Mouse (Mus musculus): ENCODE results near the gene Tmcc3. TPM values are rescaled to one million over a fixed set of nuclear protein-coding genes. Genes with fewer than 3 reads are reported as not detected.
"Not testable (repeated sequence)": the region's sequence is repeated elsewhere in the genome, so short reads cannot be mapped to it uniquely, and the experiment has no call there.

Gene Tmcc3
- total RNA-seq, 2 experiments from 2014 or later: 30.9 to 34.0 TPM

- DNase-seq: no peak
- intact Hi-C loops (cut with DNase I): no loop called here
Measured at GRCm38 (mm10) chr10:94565410-94566221, 253.9 kb downstream of the Tmcc3 start.

GRCm38 (mm10) chr10:94566222-94566868, 254.6 kb downstream of the Tmcc3 start:
- no peak for DNase-seq

GRCm38 (mm10) chr10:94567251-94567650, 255.5 kb downstream of the Tmcc3 start:
- DNase-seq: no peak
- intact Hi-C loops (cut with DNase I): no loop called here

More at GRCm38 (mm10) chr10:94566222-94566868, 254.6 kb downstream of the Tmcc3 start:
- intact Hi-C loops (cut with DNase I): no loop called here

GRCm38 (mm10) chr10:94567915-94568314, 256.2 kb downstream of the Tmcc3 start:
- intact Hi-C loops (cut with DNase I): no loop called here
- no peak for DNase-seq

- intact Hi-C loops (cut with DNase I): no loop called here
- DNase-seq: no peak
Measured at GRCm38 (mm10) chr10:94568867-94569266, 257.1 kb downstream of the Tmcc3 start.

GRCm38 (mm10) chr10:94569731-94570130, 258.0 kb downstream of the Tmcc3 start:
- no peak for DNase-seq
- intact Hi-C loops (cut with DNase I): no loop called here

GRCm38 (mm10) chr10:94571927-94572620, 260.3 kb downstream of the Tmcc3 start:
- intact Hi-C loops (cut with DNase I): no loop called here
- no peak for DNase-seq

GRCm38 (mm10) chr10:94572772-94573171, 261.0 kb downstream of the Tmcc3 start:
- intact Hi-C loops (cut with DNase I): no loop called here
- no peak for DNase-seq

- DNase-seq: peak; percentile 57 to 60
- intact Hi-C loops (cut with DNase I): loop anchor here (5.0 kb wide), 1 partner anchor 52 kb away; no protein-coding TSS in a partner anchor
Measured at GRCm38 (mm10) chr10:94574451-94575333, 262.9 kb downstream of the Tmcc3 start.

GRCm38 (mm10) chr10:94575958-94576357, 264.2 kb downstream of the Tmcc3 start:
- peak; percentile 61 to 65 for DNase-seq
- intact Hi-C loops (cut with DNase I): loop anchor here (5.0 kb wide), 1 partner anchor 54 kb away; no protein-coding TSS in a partner anchor

- intact Hi-C loops (cut with DNase I): loop anchor here (5.0 kb wide), 1 partner anchor 57 kb away; no protein-coding TSS in a partner anchor
- DNase-seq: no peak
Measured at GRCm38 (mm10) chr10:94578870-94579269, 267.1 kb downstream of the Tmcc3 start.

GRCm38 (mm10) chr10:94581384-94581783, 269.6 kb downstream of the Tmcc3 start:
- intact Hi-C loops (cut with DNase I): no loop called here
- no peak for DNase-seq

- intact Hi-C loops (cut with DNase I): no loop called here
Measured at GRCm38 (mm10) chr10:94583714-94584113, 272.0 kb downstream of the Tmcc3 start.

GRCm38 (mm10) chr10:94584851-94585359, 273.2 kb downstream of the Tmcc3 start:
- intact Hi-C loops (cut with DNase I): no loop called here

More at GRCm38 (mm10) chr10:94583714-94584113, 272.0 kb downstream of the Tmcc3 start:
- no peak for DNase-seq

GRCm38 (mm10) chr10:94585819-94586218, 274.1 kb downstream of the Tmcc3 start:
- DNase-seq: no peak
- intact Hi-C loops (cut with DNase I): no loop called here

More at GRCm38 (mm10) chr10:94584851-94585359, 273.2 kb downstream of the Tmcc3 start:
- DNase-seq: no peak

GRCm38 (mm10) chr10:94588976-94589375, 277.2 kb downstream of the Tmcc3 start:
- intact Hi-C loops (cut with DNase I): no loop called here
- no peak for DNase-seq

- DNase-seq: peak; percentile 67 to 68
- intact Hi-C loops (cut with DNase I): no loop called here
Measured at GRCm38 (mm10) chr10:94595705-94596104, 284.0 kb downstream of the Tmcc3 start.

- intact Hi-C loops (cut with DNase I): loop anchor here (1.0 to 10.0 kb wide), 3 partner anchors 13 to 655 kb away; no protein-coding TSS in a partner anchor
- not testable (repeated sequence) for DNase-seq
Measured at GRCm38 (mm10) chr10:94599846-94600245, 288.1 kb downstream of the Tmcc3 start.

- no peak for DNase-seq
- intact Hi-C loops (cut with DNase I): loop anchor here (10.0 kb wide), 2 partner anchors 376 to 656 kb away; no protein-coding TSS in a partner anchor
Measured at GRCm38 (mm10) chr10:94601034-94601433, 289.3 kb downstream of the Tmcc3 start.

All from heart, postnatal 10 days (tissue).